Mouse (Mus musculus) frontal cortex, adult 2 months (tissue): ENCODE results near the gene Sh3rf3. TPM values are rescaled to one million over a fixed set of nuclear protein-coding genes. Genes with fewer than 3 reads are reported as not detected.

Source experiments
- DNase-seq, 2 experiments: peaks; one replicate each; pipeline ENCODE4 v3.0.0; 2022; ENCODE audit warnings: low spot score in 1 of 2; ENCODE audit errors: extremely low spot score in 1 of 2
- polyA plus RNA-seq: library from polyadenylated mRNA; depleted of rRNA; stranded (reverse); fragments of >200 nt; gene quantifications from 2 replicates; pipeline ENCODE4 v1.2.3, GENCODE M21; 2012; rRNA removed

The Sh3rf3 gene
- polyA plus RNA-seq: 17.7 and 19.7 TPM in 2 replicates

DNA sequence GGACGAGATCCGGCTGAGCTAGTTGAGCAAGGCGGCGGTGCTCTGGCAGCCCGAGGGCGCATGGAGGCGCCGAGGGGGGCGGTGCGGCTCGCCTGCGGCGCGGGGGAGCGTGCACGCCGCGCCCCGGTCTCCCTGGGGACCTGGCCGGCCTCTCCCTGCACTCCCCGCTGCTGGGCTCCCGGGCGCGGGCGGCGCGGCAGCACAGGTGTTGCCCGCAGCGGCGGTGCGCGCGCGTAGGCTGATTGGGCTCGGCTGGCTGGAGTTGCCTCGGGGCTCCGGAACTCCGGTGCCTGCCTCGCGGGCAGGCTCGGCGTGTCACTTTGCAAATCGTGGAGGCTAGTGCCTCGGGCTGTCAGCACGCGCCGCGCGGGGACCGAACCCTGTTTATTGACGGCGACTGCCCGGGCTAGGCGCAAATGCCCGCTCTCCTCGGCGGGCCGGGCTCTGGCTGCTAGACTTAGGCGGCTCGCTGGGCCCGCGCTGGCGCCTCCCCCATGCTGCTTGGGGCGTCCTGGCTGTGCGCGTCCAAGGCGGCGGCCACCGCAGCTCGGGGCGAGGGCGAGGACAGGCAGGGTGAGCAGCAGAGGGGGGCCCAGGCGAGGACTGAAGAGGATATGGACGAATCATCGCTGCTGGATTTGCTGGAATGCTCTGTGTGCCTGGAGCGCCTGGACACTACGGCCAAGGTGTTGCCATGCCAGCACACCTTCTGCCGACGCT is at the start of gene Sh3rf3:
Sh3rf3 (plus strand) TSS at position 279 of the 720 bp plus-strand sequence.
- DNase-seq: no peak

DNA sequence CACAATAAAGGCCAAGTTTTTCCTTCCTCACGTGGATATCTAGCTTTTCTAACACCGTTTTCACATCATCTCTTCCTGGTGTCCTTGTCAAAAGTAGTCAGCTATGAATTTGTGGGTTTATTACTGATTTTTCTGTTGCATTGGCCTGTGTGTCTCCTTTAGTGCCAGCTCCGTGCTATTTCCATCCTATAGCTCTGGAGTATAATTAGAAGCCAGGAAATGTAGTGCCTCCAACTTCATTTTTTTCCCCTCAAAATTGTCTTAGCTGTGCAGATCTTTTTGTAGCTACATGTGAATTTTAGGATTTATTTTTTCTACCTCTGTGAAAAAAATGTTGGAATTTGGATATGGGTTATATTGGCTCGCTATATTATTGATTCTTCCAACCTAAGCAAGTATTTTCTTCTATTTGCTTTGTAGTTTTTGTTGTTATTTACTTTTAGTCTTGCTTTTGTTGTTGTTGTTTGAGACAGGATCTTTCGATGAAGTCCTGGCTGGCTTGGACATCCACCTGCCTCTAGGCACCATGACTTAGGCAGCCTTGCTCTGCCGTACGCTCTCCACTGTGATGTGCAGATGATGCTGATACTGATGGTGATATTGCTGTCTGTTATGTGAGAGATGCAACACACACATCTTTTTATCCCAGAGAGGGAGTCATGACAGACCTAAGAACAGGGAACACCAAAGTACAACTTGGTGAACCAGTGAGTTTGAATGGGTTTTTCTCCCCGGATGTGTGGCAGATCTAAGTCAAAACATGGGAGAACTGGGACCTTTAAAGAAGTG is 24.5 kb upstream of the Sh3rf3 start:
- DNase-seq: peak in 1 of 2 experiments; percentile 56

DNA sequence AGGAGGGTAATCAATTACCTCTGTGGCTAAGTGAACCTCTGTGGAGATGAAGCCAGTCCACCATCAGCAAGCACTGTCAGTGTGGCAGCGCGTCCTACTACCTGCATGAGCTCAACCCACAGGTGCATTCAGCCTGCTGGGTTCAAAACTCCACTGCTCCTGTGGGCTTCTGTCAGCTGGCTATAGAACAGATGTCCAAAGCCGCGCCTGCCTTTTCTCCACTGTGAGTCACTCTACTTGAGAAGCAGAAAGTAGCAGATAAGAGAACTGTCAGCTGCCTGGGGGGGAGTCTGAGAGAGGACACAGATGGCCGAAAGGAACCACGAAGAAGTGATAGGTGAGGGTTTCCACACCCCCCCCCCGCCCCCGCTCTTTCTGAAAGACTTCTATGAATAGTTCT is 15.6 kb upstream of the Sh3rf3 start:
- peak in 1 of 2 experiments; percentile 56 for DNase-seq

DNA sequence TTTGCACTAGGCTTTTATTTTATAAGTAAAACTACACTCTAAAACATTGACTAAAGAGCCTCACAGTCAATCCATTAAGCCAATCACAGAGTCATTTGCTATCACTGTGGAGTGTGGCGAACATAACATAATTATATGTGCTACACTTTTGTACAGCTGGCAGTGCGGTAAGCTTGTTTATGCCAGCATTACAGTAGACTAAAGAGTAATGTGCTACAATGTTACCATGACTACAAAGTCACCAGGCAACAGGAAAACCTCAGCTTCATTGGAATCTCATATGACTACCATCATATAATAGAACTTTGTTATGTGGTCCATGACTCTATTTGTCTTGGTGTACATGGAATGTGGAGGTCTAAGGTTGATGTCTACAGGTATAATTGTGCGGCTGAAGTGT is 15.0 kb upstream of the Sh3rf3 start:
- DNase-seq: no peak

DNA sequence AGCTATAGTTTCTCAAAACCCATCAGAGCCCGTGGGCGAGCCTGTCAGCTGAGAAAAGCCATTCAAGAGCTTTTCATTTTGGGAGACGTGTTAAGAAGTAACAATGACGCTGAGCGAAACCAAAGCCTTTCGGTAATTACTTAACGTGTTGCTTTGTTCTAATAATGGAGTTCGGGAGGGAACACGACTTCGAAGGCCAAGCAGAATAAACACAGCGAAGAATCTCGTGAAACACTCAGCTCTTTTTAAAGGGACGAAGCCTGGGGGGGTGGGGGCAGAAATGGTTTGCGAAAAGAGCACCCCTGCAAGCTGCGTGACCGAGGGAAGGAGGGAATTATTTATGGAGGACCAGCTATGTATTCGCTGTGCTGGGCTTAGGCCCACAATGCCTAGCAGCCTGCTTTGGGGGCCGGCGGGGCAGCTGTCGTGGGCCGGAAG is 12.1 kb upstream of the Sh3rf3 start:
- peak; percentile 63 to 71 for DNase-seq

DNA sequence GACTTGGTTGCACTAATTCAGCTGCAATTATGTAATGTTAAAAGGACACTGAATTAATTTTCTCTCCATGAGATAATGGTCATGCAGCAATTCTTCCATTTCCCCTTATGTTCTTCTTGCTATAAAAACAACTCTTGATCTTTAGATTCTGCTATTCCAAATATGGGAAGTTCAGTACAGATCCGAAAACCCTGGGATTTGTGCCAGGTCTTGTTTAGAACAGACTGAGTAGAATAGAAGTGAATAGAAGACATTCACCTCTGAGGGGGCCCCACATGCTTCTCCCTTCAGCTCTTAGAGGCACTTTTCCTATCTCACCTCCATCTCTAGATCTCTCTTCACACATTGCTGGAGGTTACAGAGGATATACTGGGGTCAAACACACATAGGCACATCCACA is 10.8 kb upstream of the Sh3rf3 start:
- DNase-seq: no peak

DNA sequence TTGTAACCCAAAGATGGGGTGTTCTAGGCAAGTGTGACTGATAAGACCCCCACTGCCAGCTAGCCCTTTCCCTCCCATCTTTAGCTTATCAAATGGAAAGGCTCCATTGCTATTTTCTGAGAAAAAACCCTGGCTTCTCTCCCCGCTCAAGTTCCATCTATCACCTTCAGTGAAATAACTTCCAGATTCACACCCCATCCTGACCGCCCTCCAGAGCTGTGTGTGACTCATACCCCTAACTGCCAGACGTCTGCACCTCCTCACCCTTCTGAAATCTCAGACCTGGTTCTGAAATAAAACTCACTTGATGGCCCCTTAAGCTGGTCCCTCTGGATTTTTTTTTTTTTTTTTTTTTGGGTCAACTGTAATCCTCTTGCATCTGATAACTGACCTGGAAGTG is 5.2 kb upstream of the Sh3rf3 start:
- no peak for DNase-seq

DNA sequence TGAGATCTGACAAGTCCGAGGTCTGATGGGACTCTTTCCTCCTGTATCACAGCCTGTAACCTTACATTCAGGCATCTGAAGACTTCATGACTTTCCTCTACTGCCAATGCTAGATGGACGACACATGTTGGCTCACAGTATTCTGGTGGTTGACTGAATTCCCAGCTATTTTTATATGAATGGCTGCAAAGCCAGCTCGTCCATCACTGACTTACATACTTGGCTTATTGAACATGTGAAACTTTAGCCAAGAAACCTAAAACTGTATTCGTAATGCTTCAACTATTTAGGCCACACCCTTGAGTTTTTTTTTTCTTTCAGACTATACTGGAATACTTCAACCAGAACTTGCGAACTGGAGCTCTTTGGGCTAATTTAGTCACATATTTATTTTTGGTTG is 3.0 kb upstream of the Sh3rf3 start:
- DNase-seq: no peak

DNA sequence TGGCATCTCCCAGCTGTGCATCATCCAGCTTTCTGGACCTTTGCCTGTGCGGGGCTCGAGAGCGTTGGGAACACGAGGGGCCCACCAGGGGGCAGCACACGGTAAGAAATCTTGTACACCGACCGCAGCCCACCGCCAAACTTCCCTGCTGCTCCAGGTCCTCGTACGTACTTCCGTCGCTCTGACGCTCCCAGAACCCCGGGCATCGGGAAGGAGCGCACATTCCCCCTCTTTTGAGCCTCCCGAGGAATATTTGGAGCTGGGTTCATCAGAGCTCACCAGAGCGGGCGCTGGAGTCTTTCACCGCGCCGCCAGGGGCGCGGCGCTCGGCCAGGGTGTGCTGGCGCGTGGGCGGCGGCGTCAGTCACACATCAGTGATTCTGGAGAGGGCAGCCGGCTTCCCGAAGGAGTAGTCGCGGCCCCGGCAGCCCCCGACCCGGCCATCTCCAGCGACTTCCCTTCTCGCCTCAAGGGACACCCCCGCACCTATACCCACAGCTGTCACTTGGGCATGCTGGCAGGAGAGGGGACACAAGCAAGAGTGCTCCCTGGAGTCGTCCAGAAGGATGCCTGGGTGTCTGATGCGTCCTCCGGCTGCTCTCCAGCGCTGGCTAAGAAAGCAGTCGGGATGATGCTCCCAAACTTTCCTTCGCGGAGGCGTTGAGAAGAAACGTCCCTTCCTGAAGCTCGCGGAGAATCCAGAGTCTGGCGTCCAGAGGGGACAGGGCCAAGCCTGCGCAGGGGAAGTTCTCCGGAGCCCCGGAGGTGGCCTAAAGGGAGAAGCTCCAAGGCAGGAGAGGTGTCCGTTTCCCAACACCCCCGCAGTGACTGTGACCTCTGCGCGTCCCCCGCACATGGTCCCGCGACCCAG is 714 bp upstream of the Sh3rf3 start:
- peak; percentile 78 to 94 for DNase-seq

DNA sequence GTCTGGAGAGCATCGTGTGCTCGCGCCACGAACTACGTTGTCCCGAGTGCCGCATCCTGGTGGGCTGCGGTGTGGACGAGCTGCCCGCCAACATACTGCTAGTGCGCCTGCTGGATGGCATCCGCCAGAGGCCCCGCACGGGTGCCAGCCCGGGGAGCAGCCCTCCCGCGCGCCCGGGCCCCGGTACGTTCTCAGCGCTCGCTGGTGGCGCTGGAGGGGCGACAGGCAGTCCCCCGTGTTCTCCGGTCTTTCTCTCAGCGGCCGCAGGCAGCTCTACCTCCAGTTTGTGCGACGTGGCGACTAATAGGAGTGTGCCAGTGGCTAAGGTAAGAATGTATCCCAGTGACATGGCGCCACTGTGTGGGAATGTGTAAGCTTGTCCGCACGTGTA is 637 bp downstream of the Sh3rf3 start:
- peak in 1 of 2 experiments; percentile 42 for DNase-seq

DNA sequence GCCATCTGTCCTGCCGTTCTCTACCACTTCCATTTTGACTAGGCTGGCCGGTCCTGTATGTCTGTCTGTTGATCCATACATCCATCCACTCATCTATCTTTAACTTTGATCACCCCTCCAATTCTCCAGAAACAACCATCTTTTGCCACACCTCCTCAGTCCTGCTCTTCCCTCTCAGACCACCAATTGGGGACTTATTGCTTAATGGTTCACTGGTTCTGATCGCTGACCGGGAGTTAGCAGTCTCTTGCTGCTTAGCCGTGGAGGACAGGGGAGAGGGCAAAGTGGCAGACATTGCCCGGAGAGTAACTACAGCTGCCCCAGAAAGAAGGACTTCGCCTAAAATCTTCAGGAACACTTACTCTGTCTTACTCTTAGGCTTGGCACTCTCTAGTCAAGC is 1.3 kb downstream of the Sh3rf3 start:
- DNase-seq: no peak

DNA sequence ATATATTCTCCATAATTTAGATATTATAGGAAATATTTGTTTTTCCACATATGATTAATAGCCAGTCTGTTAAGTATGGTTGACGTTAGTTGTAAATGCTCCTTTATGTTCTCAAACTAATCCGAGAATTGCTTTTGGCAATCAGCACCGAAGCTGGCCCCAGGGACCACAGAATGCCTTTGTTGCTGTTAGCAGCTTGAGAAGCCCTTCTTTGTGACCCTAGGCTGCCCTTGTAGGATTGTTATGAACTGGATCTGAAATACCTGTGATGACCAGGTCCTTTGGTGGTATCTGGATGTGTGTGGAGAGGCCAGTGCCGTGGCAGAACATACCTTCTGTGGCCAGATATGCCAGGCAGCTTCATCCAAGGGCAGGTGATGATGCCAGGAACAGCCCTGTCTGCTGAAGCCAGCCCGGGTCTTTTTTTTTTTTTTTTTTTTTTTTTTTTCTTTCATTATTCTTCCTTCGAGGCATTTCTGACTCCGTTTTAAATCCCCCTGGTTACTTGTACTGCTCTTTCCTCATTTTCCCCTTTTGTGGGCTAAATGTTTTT is 10.9 kb downstream of the Sh3rf3 start:
- DNase-seq: no peak

DNA sequence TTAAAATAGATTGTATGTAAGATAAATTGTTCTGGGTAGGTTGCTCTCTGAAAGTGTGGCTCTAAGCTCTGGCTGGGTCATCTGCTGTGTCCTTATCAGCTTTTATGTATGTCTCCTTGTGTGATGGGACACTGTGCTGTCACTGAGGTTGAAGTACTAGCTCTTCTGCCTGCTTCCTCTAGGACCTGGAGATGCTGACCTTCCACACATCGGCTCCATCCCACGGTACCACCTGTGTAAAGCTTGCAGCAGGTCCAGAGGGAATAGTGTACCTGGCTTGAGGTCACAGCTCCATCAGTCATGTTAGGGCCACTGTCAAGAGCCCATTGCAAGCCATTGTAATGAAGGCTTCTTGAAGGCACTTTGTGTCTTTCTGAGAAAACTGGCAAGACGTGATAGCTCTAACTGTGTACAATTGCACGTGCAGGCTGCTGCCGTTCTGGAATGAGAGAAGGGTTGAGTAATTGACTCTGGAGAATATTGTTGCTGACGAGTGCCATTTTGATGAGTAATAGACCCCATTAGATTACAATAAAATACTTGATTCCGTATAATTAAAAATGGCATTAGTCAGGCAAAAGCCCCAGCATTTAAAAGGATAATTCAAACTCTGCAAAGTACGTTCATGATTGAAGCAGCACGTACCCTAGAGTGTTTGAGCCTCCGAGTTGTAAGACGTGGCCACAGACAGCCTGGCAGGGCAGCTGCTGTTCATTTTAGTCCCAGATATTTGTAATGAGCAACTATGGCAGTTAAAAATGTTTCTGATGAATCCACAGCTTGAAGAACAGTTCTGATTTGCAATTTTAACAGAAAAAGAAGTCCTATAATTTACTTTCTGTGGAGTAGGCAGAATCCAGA is 16.3 kb downstream of the Sh3rf3 start:
- DNase-seq: no peak

DNA sequence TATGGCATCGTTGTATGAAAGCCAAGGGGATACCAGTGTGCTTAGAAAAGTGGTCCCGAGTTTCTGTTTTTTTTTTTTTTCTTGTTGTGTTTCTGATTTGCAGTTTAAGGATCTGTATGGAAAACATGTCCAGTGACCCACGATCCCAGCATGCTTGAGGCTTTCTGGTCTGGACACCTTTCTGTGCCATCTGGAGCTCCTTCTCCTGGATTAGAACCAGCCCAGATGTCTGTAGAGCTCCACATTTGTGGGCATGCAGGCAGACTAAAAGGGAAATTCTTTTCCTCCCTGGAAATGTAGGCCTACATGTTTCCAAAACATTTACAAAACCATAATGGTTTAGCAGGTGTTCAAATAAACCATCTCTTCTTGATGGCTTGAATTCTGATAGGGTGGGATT is 20.0 kb downstream of the Sh3rf3 start:
- no peak for DNase-seq

DNA sequence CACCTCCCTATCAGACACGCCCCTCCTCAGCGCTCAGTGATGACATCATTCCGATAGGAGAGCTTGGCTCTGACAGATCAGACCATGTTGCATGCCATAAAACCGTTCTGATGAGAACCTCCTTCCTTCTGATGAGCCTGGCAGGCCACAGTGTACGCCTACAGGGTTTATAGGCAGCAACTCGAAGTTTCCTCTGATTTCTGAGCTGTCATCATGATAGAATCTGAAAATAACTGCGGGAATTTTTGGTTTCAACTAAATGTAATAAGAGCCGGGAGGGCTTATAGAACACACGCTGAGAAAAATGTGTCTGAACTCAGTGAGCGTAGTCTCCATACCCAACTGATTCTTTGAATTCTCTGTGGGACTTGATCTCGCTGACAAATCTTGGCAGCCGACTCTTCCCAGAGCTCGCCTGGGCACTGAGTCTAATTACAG is 20.6 kb downstream of the Sh3rf3 start:
- DNase-seq: peak in 1 of 2 experiments; percentile 44

DNA sequence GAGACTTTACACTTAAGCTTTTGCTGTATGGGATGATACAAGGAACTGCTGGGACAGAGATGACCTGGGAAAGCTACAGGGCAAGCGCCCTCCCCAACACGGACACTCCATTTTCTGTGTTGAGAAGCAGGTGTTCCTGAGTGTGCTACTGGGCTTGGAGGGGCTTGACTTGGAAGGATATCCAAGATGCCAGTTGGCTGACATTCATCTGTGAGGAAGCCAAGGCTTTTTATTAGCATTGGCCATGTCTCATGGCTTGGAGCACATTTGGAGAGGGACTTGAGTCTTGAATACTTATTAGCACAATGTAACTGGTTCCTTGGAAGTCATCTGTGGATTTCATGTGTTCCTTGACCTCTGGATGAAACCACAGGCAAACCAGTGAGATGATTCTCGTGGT is 23.2 kb downstream of the Sh3rf3 start:
- no peak for DNase-seq

DNA sequence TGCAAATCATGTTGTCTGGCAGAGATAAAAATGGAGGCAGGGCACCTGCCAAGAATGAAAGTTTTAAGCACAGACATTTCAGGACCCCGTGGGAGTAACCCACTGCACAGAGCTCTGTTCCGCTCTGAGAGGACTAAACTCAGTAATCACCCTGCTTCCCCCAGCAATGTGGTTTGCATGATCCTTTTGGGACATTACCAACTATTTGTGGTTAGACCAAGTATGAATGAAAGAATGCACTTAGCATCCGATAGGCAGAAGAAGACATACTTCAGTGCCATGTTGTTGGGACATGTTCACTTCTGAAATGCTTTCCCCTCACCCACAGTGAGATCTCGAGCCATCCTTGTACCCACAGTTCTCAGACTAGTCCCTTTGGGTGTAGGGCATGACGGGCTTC is 24.3 kb downstream of the Sh3rf3 start:
- DNase-seq: no peak

DNA sequence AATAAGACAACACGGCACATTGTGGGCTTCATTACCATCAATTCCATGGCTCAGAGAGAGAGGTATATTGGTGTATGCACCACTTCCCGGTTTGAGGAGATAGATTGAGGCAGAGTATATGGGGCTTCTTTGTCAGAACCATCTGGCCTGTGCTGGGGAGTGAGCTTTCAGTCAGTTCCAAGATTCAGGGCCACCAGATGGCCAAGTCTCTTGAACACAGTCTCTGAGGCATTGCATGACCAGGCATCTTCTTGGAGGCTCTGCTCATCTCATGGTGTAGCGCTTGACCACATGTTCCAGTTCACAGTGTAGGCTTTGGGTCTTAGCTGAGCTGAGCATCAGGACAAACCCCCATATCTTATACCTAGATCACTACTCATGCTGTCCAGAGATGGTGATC is 28.8 kb downstream of the Sh3rf3 start:
- DNase-seq: peak in 1 of 2 experiments; percentile 39

DNA sequence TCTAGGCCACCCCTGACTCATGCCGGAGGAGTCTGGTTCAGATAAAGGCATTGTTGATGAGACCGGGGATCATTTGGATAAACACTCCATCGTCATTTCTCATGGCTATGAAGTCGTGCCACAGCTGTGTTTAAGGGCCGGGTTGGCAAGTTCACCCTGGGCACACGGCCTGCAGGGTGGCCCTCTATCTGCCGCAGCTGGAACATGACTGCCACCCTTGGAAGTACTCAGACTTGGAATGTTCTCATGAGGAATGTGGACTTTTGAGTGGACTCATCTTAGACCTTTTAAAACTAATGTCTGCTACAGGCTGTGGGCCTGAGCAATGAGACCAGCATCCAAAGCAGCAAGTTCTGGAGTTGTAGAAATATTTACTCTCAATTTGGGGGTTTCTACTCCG is 29.9 kb downstream of the Sh3rf3 start:
- DNase-seq: no peak

DNA sequence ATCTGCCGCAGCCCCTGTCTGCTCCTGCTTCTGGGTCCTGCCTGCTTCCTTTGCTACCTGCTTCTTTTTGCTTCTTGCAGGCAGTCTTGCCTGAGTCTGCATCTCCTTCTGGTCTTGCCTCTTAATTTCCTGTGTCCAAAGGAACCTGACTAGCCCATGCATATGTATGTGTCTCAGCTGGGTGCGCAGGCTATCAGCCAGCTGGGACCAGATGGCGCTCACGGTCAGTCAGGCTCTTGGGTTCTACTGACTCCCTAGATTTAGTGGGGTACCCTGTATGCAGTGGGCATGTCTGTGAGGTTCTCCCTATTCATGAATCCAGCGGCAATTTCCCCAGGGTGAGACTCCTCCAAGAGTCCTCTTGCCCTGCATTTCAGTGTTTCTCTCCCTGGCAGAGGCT is 35.0 kb downstream of the Sh3rf3 start:
- no peak for DNase-seq
